Comparison of ENCODE assay signal across 22 mouse cellular contexts in the genomic region with DNA sequence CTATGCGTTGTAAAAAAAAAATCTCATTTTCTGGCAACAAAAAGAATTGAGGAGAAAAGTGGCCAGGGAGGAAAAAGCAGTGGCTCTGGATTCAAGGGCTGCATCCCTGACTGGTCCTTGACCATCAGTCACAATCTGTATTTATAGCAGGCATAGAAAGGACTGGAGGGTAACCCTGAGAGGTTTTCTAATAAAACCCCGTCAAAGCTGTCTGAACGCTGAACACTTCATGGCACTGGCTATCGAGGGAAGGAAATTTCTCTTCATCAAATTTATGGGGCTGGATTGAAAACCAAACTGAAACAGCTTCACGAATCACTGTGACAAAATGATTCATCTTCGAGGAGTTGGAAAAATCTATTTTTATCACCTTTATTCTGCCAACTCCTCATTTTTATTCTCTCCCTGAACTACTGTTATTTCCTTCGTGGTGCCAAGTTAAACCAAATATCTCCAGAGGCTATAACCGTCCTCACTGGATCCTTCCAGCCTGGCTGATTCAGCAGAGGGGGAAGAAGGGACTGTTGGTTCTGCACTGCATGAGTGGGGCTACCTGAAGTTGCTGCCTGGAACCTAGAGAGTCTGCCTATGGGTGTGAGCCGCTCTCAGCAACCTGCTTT.
DNase-seq lines count a peak whose midpoint lies in the region; ATAC-seq lines count a peak whose summit lies in the region.
"Had no signal": no experiment of that assay in that cellular context is flagged by ENCODE, and none has a peak within 500 bp of the region (broad histone marks: within the 10 kb centered on the region; RNA-seq: fewer than 3 reads in every experiment).

No protein-coding gene starts in this region.

- H3K4me2 ChIP-seq in neural tube, embryonic 15.5 days: no peak overlapping the region
- H3K4me2 ChIP-seq: heart, embryonic 15.5 days; stomach, embryonic 15.5 days had no signal

- 57% methylated on average over 9 of the region's 9 CpGs for WGBS in neural tube, embryonic 15.5 days

- no peaks in the 10 kb centered on the region for H3K36me3 ChIP-seq in neural tube, embryonic 15.5 days
- H3K36me3 ChIP-seq: embryonic facial prominence, embryonic 10.5 days; heart, embryonic 15.5 days; hindbrain, embryonic 10.5 days; stomach, embryonic 15.5 days had no signal

- peaks cover 16% of the 10 kb centered on the region for H3K4me1 ChIP-seq in neural tube, embryonic 15.5 days
- H3K4me1 ChIP-seq: embryonic facial prominence, embryonic 10.5 days; heart, embryonic 15.5 days; hindbrain, embryonic 10.5 days; megakaryocyte, embryonic 14.5 days; stomach, embryonic 15.5 days had no signal

- H3K27ac ChIP-seq in neural tube, embryonic 15.5 days (replicated peaks): 0 out of 2 replicates have a peak overlapping the region, but pooled peaks have one; percentile 46
- H3K27ac ChIP-seq: embryonic facial prominence, embryonic 10.5 days; heart, embryonic 15.5 days; hindbrain, embryonic 10.5 days; stomach, embryonic 15.5 days had no signal

- intact Hi-C loops in left cerebral cortex, postnatal 14 days (cut with DNase I): no loop called here
- intact Hi-C loops in left cerebral cortex, postnatal 4 days (cut with DNase I): no loop called here

- DNase-seq in frontal cortex, adult 2 months (ENCODE audit: extremely low spot score in 1 of 2, low spot score in 1 of 2): peak; percentile 24 to 65
- no peak for DNase-seq in frontal cortex, postnatal 14 days (ENCODE audit: low spot score in 2 of 2)
- peak; percentile 22 to 59 for DNase-seq in left cerebral cortex, postnatal 14 days (ENCODE audit: low spot score in 2 of 2)
- no peak for DNase-seq in left cerebral cortex, postnatal 4 days
- peak; percentile 60 for DNase-seq in right cerebral cortex, adult 18-20 months
- DNase-seq in right cerebral cortex, postnatal 10 days (ENCODE audit: low spot score in 2 of 2): no peak
- no peak for DNase-seq in cerebellum, postnatal 25 days
- DNase-seq: adrenal gland, postnatal 10 days; cerebellum, adult 11-12 months; cerebellum, postnatal 36 days; kidney, adult 9 months; kidney, postnatal 36 days; liver, postnatal 0 days had no signal

- H3K9me3 ChIP-seq in neural tube, embryonic 15.5 days (replicated peaks): no peaks in the 10 kb centered on the region
- H3K9me3 ChIP-seq: embryonic facial prominence, embryonic 10.5 days; heart, embryonic 15.5 days; hindbrain, embryonic 10.5 days; stomach, embryonic 15.5 days had no signal

- ATAC-seq in neural tube, embryonic 15.5 days (ENCODE audit: low FRiP score): peak; percentile 50; the same call in 1 of the 2 replicates
- ATAC-seq: forebrain, embryonic 16.5 days; inflammation-experienced regulatory T-cells, adult 6 months; liver, postnatal 0 days had no signal

- H3K4me3 ChIP-seq in neural tube, embryonic 15.5 days (replicated peaks): no peak overlapping the region
- H3K4me3 ChIP-seq: embryonic facial prominence, embryonic 10.5 days; erythroblast, embryonic 14.5 days; heart, embryonic 15.5 days; hindbrain, embryonic 10.5 days; megakaryocyte, embryonic 14.5 days; stomach, embryonic 15.5 days had no signal

- H3K9ac ChIP-seq in neural tube, embryonic 15.5 days (replicated peaks): no peak overlapping the region
- H3K9ac ChIP-seq: heart, embryonic 15.5 days; liver, postnatal 0 days; stomach, embryonic 15.5 days had no signal

- H3K27me3 ChIP-seq in neural tube, embryonic 15.5 days (replicated peaks): no peaks in the 10 kb centered on the region
- H3K27me3 ChIP-seq: heart, embryonic 15.5 days; megakaryocyte, embryonic 14.5 days; stomach, embryonic 15.5 days had no signal

Comparison
In these comparisons a context has a peak if more than half of its experiments do, and no peak if none do; other contexts are left out.
1. DNase-seq: peak in frontal cortex, adult 2 months (2 of 2), left cerebral cortex, postnatal 14 days (2 of 2) and right cerebral cortex, adult 18-20 months (single experiment); none in frontal cortex, postnatal 14 days (0 of 2), left cerebral cortex, postnatal 4 days (single experiment), right cerebral cortex, postnatal 10 days (0 of 2) and cerebellum, postnatal 25 days (0 of 2).